Mouse (Mus musculus) embryonic facial prominence, embryonic 11.5 days (tissue): ENCODE results near the gene Socs5. TPM values are rescaled to one million over a fixed set of nuclear protein-coding genes. Genes with fewer than 3 reads are reported as not detected.

ENCODE experiments used
- ATAC-seq: fragments of 200-750 bp; cut with Nextera tagmentation; replicated peaks from 2 replicates; pipeline ENCODE4 v1.8.0; 2017; ENCODE audit warnings: low read depth; ENCODE audit not compliant: insufficient number of reproducible peaks, low FRiP score, low TSS enrichment
- DNase-seq: peaks from one replicate; pipeline ENCODE4 v3.0.0-alpha.2; 2015; ENCODE audit warnings: low spot score
- H3K27ac ChIP-seq: fragments of 300-500 bp; sonication (generic); replicated peaks from 2 replicates; pipeline ENCODE4 v1.5.1; 2014; ENCODE audit warnings: mild to moderate bottlenecking, low read depth, low read length, control low read depth
- H3K27me3 ChIP-seq: fragments of 300-500 bp; sonication (generic); 2 replicates; pipeline ENCODE4 v1.6.1; 2014; ENCODE audit warnings: mild to moderate bottlenecking, low read length, moderate library complexity, mixed read lengths; ENCODE audit not compliant: control insufficient read depth, insufficient read depth
- H3K36me3 ChIP-seq: fragments of 300-500 bp; sonication (generic); replicated peaks from 2 replicates; pipeline ENCODE4 v1.6.1; 2014; ENCODE audit warnings: low read depth, mild to moderate bottlenecking, low read length, moderate library complexity, mixed read lengths; ENCODE audit not compliant: control insufficient read depth, insufficient read depth
- H3K4me1 ChIP-seq: fragments of 300-500 bp; sonication (generic); 2 replicates; pipeline ENCODE4 v1.6.1; 2014; ENCODE audit warnings: low read length, mixed read lengths; ENCODE audit not compliant: control insufficient read depth, insufficient read depth
- H3K4me2 ChIP-seq: fragments of 300-500 bp; sonication (generic); 2 replicates; pipeline ENCODE4 v1.6.1; 2014; ENCODE audit warnings: low read depth, mild to moderate bottlenecking, control low read depth, low read length, moderate library complexity
- H3K4me3 ChIP-seq: fragments of 300-500 bp; sonication (generic); 2 replicates; pipeline ENCODE4 v1.5.1; 2014; ENCODE audit warnings: low read depth, low read length, control low read depth
- H3K9ac ChIP-seq: fragments of 300-500 bp; sonication (generic); replicated peaks from 2 replicates; pipeline ENCODE4 v1.6.1; 2014; ENCODE audit warnings: mild to moderate bottlenecking, control low read depth, low read length
- H3K9me3 ChIP-seq: fragments of 300-500 bp; sonication (generic); replicated peaks from 2 replicates; pipeline ENCODE4 v1.6.1; 2016; ENCODE audit warnings: mild to moderate bottlenecking, low read length, inconsistent platforms, mixed read lengths; ENCODE audit not compliant: control insufficient read depth
- WGBS: fragments of 180-500 bp; shearing (Covaris S2); extraction: QIAGEN DNeasy Blood & Tissue Kit; methylation state at CpG from one replicate; pipeline ENCODE4 v1.1.7; 2014; 5-methylcytosine and 5-hydroxymethylcytosine counted together
- polyA plus RNA-seq: library from polyadenylated mRNA; unstranded; fragments of >200 nt; fragmentation: Nextera tagmentation; extraction: Ambion mirVana; gene quantifications from 2 replicates; pipeline ENCODE4 v1.2.1, GENCODE M21; 2014

The Socs5 gene
- polyA plus RNA-seq, 1 experiment from 2014 or later = 18.2 TPM

- WGBS = 81% methylated on average over 2 of the region's 2 CpGs
- H3K36me3 ChIP-seq = no peaks in the 10 kb centered on the region
- H3K27me3 ChIP-seq = no peaks in the 10 kb centered on the region
- H3K27ac ChIP-seq = no peak overlapping the region
- no peak for DNase-seq
- no peak overlapping the region for H3K4me3 ChIP-seq
- no peak overlapping the region for H3K4me2 ChIP-seq
- ATAC-seq = no peak
- H3K9me3 ChIP-seq = no peaks in the 10 kb centered on the region
- no peak overlapping the region for H3K9ac ChIP-seq
- no peaks in the 10 kb centered on the region; the same call in none of the 2 replicates for H3K4me1 ChIP-seq
Observed at GRCm38 (mm10) chr17:87173966-87174365, 66.5 kb downstream of the Socs5 start.

GRCm38 (mm10) chr17:87174651-87175331 lies 67.3 kb downstream of the Socs5 start:
- Histone ChIP-seq H3K27ac (no peak overlapping the region), H3K27me3 (no peaks in the 10 kb centered on the region), H3K36me3 (no peaks in the 10 kb centered on the region), H3K9ac (no peak overlapping the region), H3K9me3 (no peaks in the 10 kb centered on the region), H3K4me2 (no peak overlapping the region), H3K4me1 (no peaks in the 10 kb centered on the region; the same call in none of the 2 replicates), H3K4me3 (no peak overlapping the region)
- ATAC-seq (no peak), DNase-seq (no peak)
- 93% methylated on average over 9 of the region's 9 CpGs for WGBS

- H3K27me3 ChIP-seq = no peaks in the 10 kb centered on the region
- no peaks in the 10 kb centered on the region for H3K36me3 ChIP-seq
- no peaks in the 10 kb centered on the region; the same call in none of the 2 replicates for H3K4me1 ChIP-seq
Observed at GRCm38 (mm10) chr17:87176066-87177012, 68.9 kb downstream of the Socs5 start.

GRCm38 (mm10) chr17:87178596-87179590 lies 71.4 kb downstream of the Socs5 start:
- Histone ChIP-seq H3K9ac (no peak overlapping the region), H3K36me3 (no peaks in the 10 kb centered on the region), H3K4me2 (no peak overlapping the region), H3K9me3 (no peaks in the 10 kb centered on the region), H3K27ac (no peak overlapping the region), H3K4me3 (no peak overlapping the region), H3K27me3 (no peaks in the 10 kb centered on the region), H3K4me1 (no peaks in the 10 kb centered on the region; the same call in none of the 2 replicates)
- WGBS = 41% methylated on average over 16 of the region's 16 CpGs
- ATAC-seq = 0 out of 2 replicates have a peak, but pooled peaks have one; percentile 30
- DNase-seq = no peak

More at GRCm38 (mm10) chr17:87176066-87177012, 68.9 kb downstream of the Socs5 start:
- ATAC-seq = no peak
- 76% methylated on average over 17 of the region's 17 CpGs for WGBS
- DNase-seq = no peak
- no peaks in the 10 kb centered on the region for H3K9me3 ChIP-seq
- no peak overlapping the region for H3K27ac ChIP-seq
- no peak overlapping the region for H3K9ac ChIP-seq
- no peak overlapping the region for H3K4me3 ChIP-seq
- no peak overlapping the region for H3K4me2 ChIP-seq

GRCm38 (mm10) chr17:87179939-87180550 lies 72.6 kb downstream of the Socs5 start:
- Histone ChIP-seq H3K9me3 (no peaks in the 10 kb centered on the region), H3K9ac (no peak overlapping the region), H3K4me1 (no peaks in the 10 kb centered on the region; the same call in none of the 2 replicates), H3K4me3 (no peak overlapping the region), H3K36me3 (no peaks in the 10 kb centered on the region), H3K27me3 (no peaks in the 10 kb centered on the region), H3K27ac (no peak overlapping the region), H3K4me2 (no peak overlapping the region)
- DNase-seq = no peak
- 82% methylated on average over 9 of the region's 9 CpGs for WGBS
- ATAC-seq = no peak

GRCm38 (mm10) chr17:87181683-87182346 lies 74.3 kb downstream of the Socs5 start:
- DNase-seq (no peak), ATAC-seq (no peak)
- WGBS = 85% methylated on average over 8 of the region's 8 CpGs
- no peaks in the 10 kb centered on the region; the same call in none of the 2 replicates for H3K4me1 ChIP-seq
- no peak overlapping the region for H3K9ac ChIP-seq
- no peak overlapping the region for H3K4me3 ChIP-seq
- no peaks in the 10 kb centered on the region for H3K27me3 ChIP-seq
- H3K27ac ChIP-seq = no peak overlapping the region
- no peaks in the 10 kb centered on the region for H3K9me3 ChIP-seq
- no peak overlapping the region for H3K4me2 ChIP-seq
- H3K36me3 ChIP-seq = no peaks in the 10 kb centered on the region
